Mouse (Mus musculus): ENCODE measurements around the gene Ccnjl.

DNA sequence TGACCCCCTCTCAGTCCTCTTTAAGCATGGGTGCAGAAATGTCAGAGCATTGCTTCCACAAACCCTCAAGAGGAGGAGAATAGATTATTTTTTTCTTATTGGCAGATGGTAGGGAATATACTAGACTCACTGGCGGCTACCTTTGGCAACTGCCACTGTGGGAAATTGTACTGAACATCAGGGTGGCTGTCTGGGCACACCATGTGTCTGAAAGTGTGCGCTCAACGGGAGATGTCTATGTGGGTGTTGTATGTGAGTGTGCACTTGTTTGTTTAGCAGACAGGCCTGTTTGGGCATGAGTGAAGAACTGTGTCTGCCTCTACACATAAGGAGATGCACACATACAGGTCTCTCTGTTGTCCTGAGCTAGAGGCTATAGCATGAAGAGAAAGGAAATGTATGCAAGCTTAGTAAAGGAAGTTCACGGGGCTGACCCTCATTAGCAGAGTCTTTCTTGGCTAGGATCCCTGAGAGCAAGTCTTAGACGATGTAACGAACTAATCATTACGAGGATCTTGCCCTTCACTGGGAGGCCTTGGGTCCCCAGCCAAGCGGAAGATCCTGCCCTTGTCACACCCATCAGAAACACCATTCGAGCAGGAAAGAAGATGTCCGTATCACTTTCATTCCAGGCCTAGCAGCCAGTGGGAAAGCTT, 81.5 kb downstream of the Ccnjl start:
- TF ChIP-seq CTCF (IDR thresholded peaks at IDR 0.05; ENCODE audit: extremely low read depth, insufficient read depth, insufficient read length, insufficient replicate concordance): no peak
- no peak for TF ChIP-seq POLR2A (IDR thresholded peaks at IDR 0.05; ENCODE audit: low read depth, low read length)

Data from spleen, adult 2 months (tissue).